Mouse (Mus musculus) stomach, embryonic 14.5 days (tissue): Measurements from ENCODE around the gene Patl1. TPM values are rescaled to one million over a fixed set of nuclear protein-coding genes. Genes with fewer than 3 reads are reported as not detected.

Source experiments
- ATAC-seq: fragments of 200-750 bp; cut with Nextera tagmentation; 2 replicates; pipeline ENCODE4 v1.8.0; 2017; ENCODE audit warnings: low read depth, moderate TSS enrichment; ENCODE audit not compliant: insufficient number of reproducible peaks, insufficient read depth, low FRiP score
- H3K27ac ChIP-seq: fragments of 300-500 bp; sonication (generic); 2 replicates; pipeline ENCODE4 v1.5.1; 2014; ENCODE audit warnings: mild to moderate bottlenecking, low read length, moderate library complexity, mixed read lengths
- H3K27me3 ChIP-seq: fragments of 300-500 bp; sonication (generic); 2 replicates; pipeline ENCODE4 v1.6.1; 2014; ENCODE audit warnings: low read length, control low read depth, mixed read lengths; ENCODE audit not compliant: control insufficient read depth, insufficient read depth
- H3K36me3 ChIP-seq: fragments of 300-500 bp; sonication (generic); 2 replicates; pipeline ENCODE4 v1.6.1; 2014; ENCODE audit warnings: mild to moderate bottlenecking, control low read depth, low read length, moderate library complexity, mixed read lengths; ENCODE audit not compliant: control insufficient read depth, insufficient read depth
- H3K4me1 ChIP-seq: fragments of 300-500 bp; sonication (generic); 2 replicates; pipeline ENCODE4 v1.6.1; 2014; ENCODE audit warnings: low read length, control low read depth, mixed read lengths; ENCODE audit not compliant: control insufficient read depth, insufficient read depth
- H3K4me2 ChIP-seq: fragments of 300-500 bp; sonication (generic); replicated peaks from 2 replicates; pipeline ENCODE4 v1.6.1; 2014; ENCODE audit warnings: low read depth, low read length, control low read depth
- H3K4me3 ChIP-seq: fragments of 300-500 bp; sonication (generic); 2 replicates; pipeline ENCODE4 v1.5.1; 2014; ENCODE audit warnings: low read depth, low read length, control low read depth
- H3K9ac ChIP-seq: fragments of 300-500 bp; sonication (generic); replicated peaks from 2 replicates; pipeline ENCODE4 v1.6.1; 2014; ENCODE audit warnings: low read depth, mild to moderate bottlenecking, control low read depth, low read length, moderate library complexity, mixed read lengths
- H3K9me3 ChIP-seq: fragments of 300-500 bp; sonication (generic); 2 replicates; pipeline ENCODE4 v1.6.1; 2016; ENCODE audit warnings: low read depth, low read length, control low read depth; ENCODE audit not compliant: control insufficient read depth
- WGBS: fragments of 180-500 bp; shearing (Covaris S2); extraction: QIAGEN DNeasy Blood & Tissue Kit; methylation state at CpG from one replicate; pipeline ENCODE4 v1.1.7; 2014; 5-methylcytosine and 5-hydroxymethylcytosine counted together
- microRNA-seq: library from miRNA; unstranded; fragments of <30 nt; microRNA quantifications from one replicate; pipeline ENCODE4, GENCODE M21; 2016
- polyA plus RNA-seq: library from polyadenylated mRNA; unstranded; fragments of >200 nt; fragmentation: Nextera tagmentation; extraction: Ambion mirVana; gene quantifications from 2 replicates; pipeline ENCODE4 v1.2.1, GENCODE M21; 2014

Patl1 gene
- polyA plus RNA-seq, 1 experiment from 2014 or later = 24.3 TPM

DNA sequence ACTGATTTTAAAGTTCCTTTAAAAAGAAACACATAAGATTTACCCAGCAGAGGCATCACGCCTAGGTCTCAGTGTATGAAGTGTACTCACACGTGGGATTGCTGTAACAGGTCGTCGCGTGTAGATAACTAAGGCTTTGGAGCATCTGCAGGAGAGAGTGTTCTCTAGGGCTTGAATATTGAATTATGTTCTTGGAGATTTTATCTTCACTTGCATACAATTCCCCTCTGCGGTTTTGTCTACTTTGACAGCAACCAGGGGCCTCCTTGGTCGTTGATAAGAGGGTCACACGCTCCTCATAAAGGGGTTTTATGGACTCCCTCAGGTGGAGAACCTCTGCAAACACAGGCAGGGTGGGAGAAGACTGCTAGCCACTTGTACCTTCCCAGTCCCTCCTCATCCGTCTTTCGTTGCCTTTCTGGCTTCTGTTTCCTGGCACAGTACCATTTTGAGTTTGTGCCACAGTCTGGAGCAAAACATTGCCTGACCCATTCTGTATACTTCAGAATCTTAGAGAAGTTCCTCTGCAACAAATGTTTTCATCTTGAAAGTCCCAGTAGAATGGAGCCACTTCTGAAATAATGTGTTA lies 80.3 kb downstream of the Patl1 start:
- no peaks in the 10 kb centered on the region for H3K27me3 ChIP-seq
- H3K4me2 ChIP-seq = no peak overlapping the region
- H3K9ac ChIP-seq = no peak overlapping the region
- no peak overlapping the region for H3K27ac ChIP-seq
- WGBS = 88% methylated on average over 10 of the region's 10 CpGs
- H3K9me3 ChIP-seq = no peaks in the 10 kb centered on the region
- no peak for ATAC-seq
- H3K4me3 ChIP-seq = no peak overlapping the region
- peaks cover 63% of the 10 kb centered on the region for H3K36me3 ChIP-seq
- H3K4me1 ChIP-seq = no peaks in the 10 kb centered on the region

Small RNA genes within 50 kb of the gene (microRNA-seq; reads per million reads assigned to microRNA genes)
- 6.8 reads per million, percentile 15 among the genes with 10 or more reads in this experiment for gene Mir6994

Other genes starting within 250 kb of the Patl1 start
- not detected in 2 replicates for gene Oosp1, start 221.2 kb upstream of the Patl1 start, polyA plus RNA-seq
- gene Oosp3, start 215.3 kb upstream of the Patl1 start, polyA plus RNA-seq = not detected in 2 replicates
- gene Gif, start 164.8 kb upstream of the Patl1 start, polyA plus RNA-seq = 0.58 and 1.3 TPM in 2 replicates
- gene Mrpl16, start 142.0 kb upstream of the Patl1 start, polyA plus RNA-seq = 51.1 and 59.7 TPM in 2 replicates
- gene Stx3, start 93.0 kb upstream of the Patl1 start, polyA plus RNA-seq = 22.8 and 23.2 TPM in 2 replicates
- 0.27 TPM in 1 of 2 replicates, not detected in the other for gene Olfr1417, start 73.2 kb upstream of the Patl1 start, polyA plus RNA-seq
- not detected in 2 replicates for gene Olfr1418, start 51.3 kb upstream of the Patl1 start, polyA plus RNA-seq
- gene Olfr1419, start 37.3 kb upstream of the Patl1 start, polyA plus RNA-seq = not detected in 2 replicates
- 0.27 TPM in 1 of 2 replicates, not detected in the other for gene Olfr1420, start 25.8 kb upstream of the Patl1 start, polyA plus RNA-seq
- gene Osbp, start 53.5 kb downstream of the Patl1 start, polyA plus RNA-seq = 10.9 and 11.2 TPM in 2 replicates
- gene Olfr1423, start 128.9 kb downstream of the Patl1 start, polyA plus RNA-seq = not detected in 2 replicates
- not detected in 2 replicates for gene Olfr1424, start 150.3 kb downstream of the Patl1 start, polyA plus RNA-seq
- not detected in 2 replicates for gene Olfr1425, start 165.3 kb downstream of the Patl1 start, polyA plus RNA-seq
- not detected in 2 replicates for gene Olfr1426, start 179.6 kb downstream of the Patl1 start, polyA plus RNA-seq
- gene Olfr1427, start 190.9 kb downstream of the Patl1 start, polyA plus RNA-seq = not detected in 2 replicates
- not detected in 2 replicates for gene Olfr1428, start 203.5 kb downstream of the Patl1 start, polyA plus RNA-seq
- not detected in 2 replicates for gene Olfr76, start 210.8 kb downstream of the Patl1 start, polyA plus RNA-seq